Mouse (Mus musculus) bone marrow, adult 2 months (tissue): Measurements from ENCODE around the gene Scn2b.

Experiments
- CTCF ChIP-seq: fragments of 200-500 bp; IDR thresholded peaks from 2 replicates; pipeline ENCODE4 v1.5.1; 2011; ENCODE audit warnings: low read length, control low read depth; ENCODE audit not compliant: control insufficient read depth, insufficient read depth
- POLR2A ChIP-seq: fragments of 200-500 bp; IDR thresholded peaks from 2 replicates; pipeline ENCODE4 v1.6.1; 2011; ENCODE audit warnings: low read depth, mild to moderate bottlenecking, control low read depth, low read length, borderline replicate concordance; ENCODE audit not compliant: control insufficient read depth

DNA sequence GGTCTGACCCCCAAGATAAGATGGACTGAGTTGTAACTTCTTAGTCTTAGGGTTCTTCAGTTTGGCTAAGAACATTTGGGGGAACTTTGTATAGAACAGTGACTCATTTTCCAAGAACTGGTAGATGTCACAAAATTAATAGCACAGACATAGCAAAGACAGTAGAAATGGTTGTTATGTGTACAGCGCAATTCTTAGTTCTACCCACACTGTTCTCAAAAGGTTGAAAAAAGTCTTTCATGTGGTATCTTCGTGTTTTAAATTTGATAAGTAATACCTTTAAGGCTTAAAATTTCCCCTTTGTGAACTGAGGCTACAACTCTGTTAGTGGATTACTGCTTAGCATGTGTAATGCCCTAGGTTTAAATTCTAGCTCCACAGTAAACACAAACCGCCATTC is 34.5 kb upstream of the Scn2b start:
- TF ChIP-seq POLR2A, result no peak
- TF ChIP-seq CTCF, result no peak
